Mouse (Mus musculus) embryonic fibroblast, embryonic 13.5 days (primary cell): ENCODE data around the gene Pdpr.
"Not testable (repeated sequence)": the region's sequence is repeated elsewhere in the genome, so short reads cannot be mapped to it uniquely, and the experiment has no call there.

Experiments used
- CTCF ChIP-seq: IDR thresholded peaks from 2 replicates; pipeline ENCODE4 v1.5.1; 2011; ENCODE audit warnings: mild to moderate bottlenecking, control low read depth, low read length, moderate library complexity, borderline replicate concordance; ENCODE audit not compliant: insufficient read depth
- POLR2A ChIP-seq: IDR thresholded peaks from 2 replicates; pipeline ENCODE4 v1.6.1; 2011; ENCODE audit warnings: low read depth, mild to moderate bottlenecking, control low read depth, low read length, moderate library complexity

DNA sequence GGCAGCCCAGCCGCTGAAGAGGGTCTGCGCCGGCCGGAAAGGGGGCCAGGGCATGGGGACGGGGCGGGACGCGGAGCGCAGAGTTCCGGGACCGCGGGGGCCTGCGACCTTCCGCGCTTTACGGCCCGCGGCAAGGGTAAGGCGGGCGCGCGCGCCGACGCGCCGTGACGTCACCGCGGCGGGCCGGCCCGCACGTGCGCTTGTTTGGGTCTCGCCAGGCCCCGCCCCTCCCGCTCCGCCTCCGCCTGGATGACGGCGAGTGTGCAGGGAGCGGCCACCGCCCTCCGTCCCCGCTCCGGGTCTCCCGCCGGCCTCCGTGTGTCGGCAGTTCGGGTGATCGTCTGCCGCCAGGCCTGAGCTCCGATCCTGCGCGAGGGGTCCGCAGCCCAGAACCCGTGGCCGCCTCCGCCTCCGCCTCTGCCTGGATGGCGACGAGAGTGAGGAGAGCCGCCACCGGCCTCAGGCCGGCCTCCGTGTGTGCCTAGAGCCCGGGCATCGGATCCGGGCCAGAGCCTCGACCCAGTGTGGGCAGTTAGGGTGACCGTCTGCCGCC, 51.1 kb downstream of the Pdpr start:
- peak; percentile 69 for TF ChIP-seq POLR2A
- not testable (repeated sequence) for TF ChIP-seq CTCF
